Mouse (Mus musculus): ENCODE data around the gene Nfasc. TPM values are rescaled to one million over a fixed set of nuclear protein-coding genes. Genes with fewer than 3 reads are reported as not detected.

Nfasc gene
- polyA plus RNA-seq, 1 experiment, result 2.0 TPM

GRCm38 (mm10) chr1:132516776-132517175 lies 224.8 kb downstream of the Nfasc start:
- TF ChIP-seq POLR2A (IDR thresholded peaks at IDR 0.05; ENCODE audit: control insufficient read depth, extremely low read depth, insufficient read depth, low read length, poor library complexity) (no peak), CTCF (IDR thresholded peaks at IDR 0.05; ENCODE audit: borderline replicate concordance, control insufficient read depth, extremely low read depth, insufficient read depth, low read length, poor library complexity) (no peak)
- no peaks in the 10 kb centered on the region for H3K4me1 ChIP-seq (replicated peaks; ENCODE audit: control insufficient read depth, insufficient read depth, low read length)
- no peak for DNase-seq

GRCm38 (mm10) chr1:132515339-132515738 lies 226.3 kb downstream of the Nfasc start:
- no peaks in the 10 kb centered on the region for H3K36me3 ChIP-seq (ENCODE audit: control insufficient read depth, insufficient read depth, low read length)
- no peak overlapping the region for H3K4me3 ChIP-seq (ENCODE audit: control insufficient read depth, insufficient read depth, low read length)
- TF ChIP-seq CTCF (IDR thresholded peaks at IDR 0.05; ENCODE audit: borderline replicate concordance, control insufficient read depth, extremely low read depth, insufficient read depth, low read length, poor library complexity) (no peak), POLR2A (IDR thresholded peaks at IDR 0.05; ENCODE audit: control insufficient read depth, extremely low read depth, insufficient read depth, low read length, poor library complexity) (no peak)
- 93% methylated on average over 12 of the region's 12 CpGs for whole genome bisulfite sequencing
- no peak for DNase-seq
- no peaks in the 10 kb centered on the region for H3K4me1 ChIP-seq (replicated peaks; ENCODE audit: control insufficient read depth, insufficient read depth, low read length)
- no peaks in the 10 kb centered on the region for H3K27me3 ChIP-seq (ENCODE audit: control insufficient read depth, insufficient read depth, low read length)
- no peak overlapping the region for H3K27ac ChIP-seq (ENCODE audit: control insufficient read depth, insufficient read depth, low read length)

More at GRCm38 (mm10) chr1:132516776-132517175, 224.8 kb downstream of the Nfasc start:
- Histone ChIP-seq H3K36me3 (ENCODE audit: control insufficient read depth, insufficient read depth, low read length) (no peaks in the 10 kb centered on the region), H3K4me3 (ENCODE audit: control insufficient read depth, insufficient read depth, low read length) (no peak overlapping the region), H3K27ac (ENCODE audit: control insufficient read depth, insufficient read depth, low read length) (no peak overlapping the region), H3K27me3 (ENCODE audit: control insufficient read depth, insufficient read depth, low read length) (no peaks in the 10 kb centered on the region)
- WGBS, result 92% methylated on average over 11 of the region's 11 CpGs

Other genes with a start within 250 kb of the Nfasc start
- gene Tmem81, start 235.6 kb downstream of the Nfasc start, polyA plus RNA-seq (2012; rRNA removed), result 4.9 and 5.5 TPM in 2 replicates
- gene Cntn2, start 198.5 kb downstream of the Nfasc start, polyA plus RNA-seq (2012; rRNA removed), result 0.80 and 0.91 TPM in 2 replicates
- gene Lrrn2, start 138.5 kb upstream of the Nfasc start, polyA plus RNA-seq (2012; rRNA removed), result 0.93 and 1.5 TPM in 2 replicates

Measured in thymus, adult 2 months (tissue).